Mouse (Mus musculus) erythroblast, adult 5-6 weeks (primary cell): ENCODE measurements around the gene Aqp3. TPM values are rescaled to one million over a fixed set of nuclear protein-coding genes. Genes with fewer than 3 reads are reported as not detected.
"Not testable (repeated sequence)": the region's sequence is repeated elsewhere in the genome, so short reads cannot be mapped to it uniquely, and the experiment has no call there.

Experiments
- ATAC-seq: replicated peaks from 2 replicates; pipeline ENCODE4 v1.8.0; 2016; ENCODE audit warnings: moderate number of reproducible peaks, mild to moderate bottlenecking, moderate TSS enrichment, inconsistent platforms; ENCODE audit not compliant: poor library complexity, low FRiP score, severe bottlenecking
- total RNA-seq, 2 experiments: library from RNA; stranded (forward) in 1 of 2; stranded (reverse) in 1 of 2; fragments of 150-400 nt in 1 of 2; fragments of 200-764, 138-1000 nt in 1 of 2; gene quantifications; 2 replicates each; pipeline versions ENCODE4 v1.2.3 to v1.2.4; 2015 to 2017; ENCODE audit warnings: low replicate concordance in 2 of 2

Gene Aqp3
- total RNA-seq, 2 experiments from 2014 or later: not detected

- ATAC-seq: no peak
Observed at GRCm38 (mm10) chr4:41108717-41109425, 10.9 kb upstream of the Aqp3 start.

GRCm38 (mm10) chr4:41107440-41107839 is 9.5 kb upstream of the Aqp3 start:
- no peak for ATAC-seq

GRCm38 (mm10) chr4:41102901-41103300 is 4.9 kb upstream of the Aqp3 start:
- ATAC-seq: no peak

GRCm38 (mm10) chr4:41100986-41101385 is 3.0 kb upstream of the Aqp3 start:
- ATAC-seq: no peak

GRCm38 (mm10) chr4:41098577-41098951 is 581 bp upstream of the Aqp3 start:
- no peak for ATAC-seq

GRCm38 (mm10) chr4:41097381-41097780 is 602 bp downstream of the Aqp3 start:
- ATAC-seq: no peak

- ATAC-seq: no peak
Observed at GRCm38 (mm10) chr4:41096794-41097193, 1.2 kb downstream of the Aqp3 start.

- no peak for ATAC-seq
Observed at GRCm38 (mm10) chr4:41096169-41096568, 1.8 kb downstream of the Aqp3 start.

- no peak for ATAC-seq
Observed at GRCm38 (mm10) chr4:41094361-41094760, 3.6 kb downstream of the Aqp3 start.

GRCm38 (mm10) chr4:41092958-41093357 is 5.0 kb downstream of the Aqp3 start:
- ATAC-seq: no peak

- ATAC-seq: no peak
Observed at GRCm38 (mm10) chr4:41091391-41091790, 6.6 kb downstream of the Aqp3 start.

- peak; percentile 38; the same call in 1 of the 2 replicates for ATAC-seq
Observed at GRCm38 (mm10) chr4:41089705-41090104, 8.3 kb downstream of the Aqp3 start.

- ATAC-seq: no peak
Observed at GRCm38 (mm10) chr4:41089189-41089588, 8.8 kb downstream of the Aqp3 start.

- ATAC-seq: peak; percentile 81
Observed at GRCm38 (mm10) chr4:41087459-41088298, 10.3 kb downstream of the Aqp3 start.

- ATAC-seq: peak; percentile 60
Observed at GRCm38 (mm10) chr4:41086947-41087346, 11.0 kb downstream of the Aqp3 start.

- no peak for ATAC-seq
Observed at GRCm38 (mm10) chr4:41084819-41085218, 13.2 kb downstream of the Aqp3 start.

GRCm38 (mm10) chr4:41082803-41083202 is 15.2 kb downstream of the Aqp3 start:
- ATAC-seq: not testable (repeated sequence)

- ATAC-seq: no peak
Observed at GRCm38 (mm10) chr4:41081733-41082132, 16.2 kb downstream of the Aqp3 start.

- ATAC-seq: 0 out of 2 replicates have a peak, but pooled peaks have one; percentile 28
Observed at GRCm38 (mm10) chr4:41078726-41079125, 19.3 kb downstream of the Aqp3 start.

- ATAC-seq: no peak
Observed at GRCm38 (mm10) chr4:41074461-41074860, 23.5 kb downstream of the Aqp3 start.
